Comparison of ENCODE assay signal across 12 mouse cellular contexts in the genomic region with DNA sequence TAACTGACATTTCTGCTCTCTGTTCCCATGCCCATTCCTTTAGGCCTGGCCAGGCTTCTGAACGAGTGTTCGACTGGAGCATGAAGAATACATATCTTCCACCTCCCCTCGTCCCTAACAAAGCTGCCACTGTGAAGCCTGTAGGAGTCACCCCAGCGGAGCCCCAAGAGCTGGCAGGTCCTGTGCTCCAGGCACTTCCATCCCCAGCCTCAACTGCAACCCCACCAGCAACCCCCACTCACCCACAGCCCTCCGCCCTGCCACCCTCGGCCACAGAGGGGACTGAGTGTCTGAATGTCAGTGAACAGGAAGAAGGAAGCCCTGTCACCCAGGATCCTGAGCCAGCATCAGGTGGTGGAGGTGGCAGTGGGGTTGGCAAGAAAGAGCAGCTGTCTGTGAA.
"Had no signal": no experiment of that assay in that cellular context is flagged by ENCODE, and none has a peak within 500 bp of the region (broad histone marks: within the 10 kb centered on the region; RNA-seq: fewer than 3 reads in every experiment).

No protein-coding gene starts in this region.

- DNase-seq: left cerebral cortex, postnatal 4 days; liver; liver, embryonic 13.5 days; liver, postnatal 0 days; lung, adult 18-20 months; lung, adult 2 months; lung, embryonic 14.5 days; lung, postnatal 10 days; lung, postnatal 14 days; lung, postnatal 36 days; lung, postnatal 4 days; midbrain, embryonic 14.5 days had no signal
